Mouse (Mus musculus) layer of hippocampus, postnatal 25 days (tissue): ENCODE measurements at regions not wholly inside any gene's neighbourhood (a gene's known extent, or its start where the extent isn't known, plus 50 kb on each side); places are given as distances from the start of the nearest gene placed in this dataset.
A peak's percentile ranks its signal among the peaks of the same experiment; 100 is the strongest.

Experiments
- DNase-seq, 2 experiments: peaks; one replicate each; pipeline ENCODE4 v3.0.0; 2022; ENCODE audit warnings: mixed read lengths in 2 of 2, low spot score in 1 of 2; ENCODE audit errors: extremely low spot score in 1 of 2

- no peak for DNase-seq
Measured at GRCm38 (mm10) chr15:87068261-87068660, 475.8 kb upstream of the Fam19a5 start.

GRCm38 (mm10) chr15:87074559-87074958, 469.5 kb upstream of the Fam19a5 start:
- DNase-seq = no peak

- DNase-seq = no peak
Measured at GRCm38 (mm10) chr15:87089827-87090226, 454.3 kb upstream of the Fam19a5 start.

- DNase-seq = no peak
Measured at GRCm38 (mm10) chr15:87091048-87091777, 452.9 kb upstream of the Fam19a5 start.

- no peak for DNase-seq
Measured at GRCm38 (mm10) chr15:87097206-87097605, 446.9 kb upstream of the Fam19a5 start.

- DNase-seq = no peak
Measured at GRCm38 (mm10) chr15:87101146-87101545, 443.0 kb upstream of the Fam19a5 start.

- DNase-seq = no peak
Measured at GRCm38 (mm10) chr15:87102211-87102610, 441.9 kb upstream of the Fam19a5 start.

- no peak for DNase-seq
Measured at GRCm38 (mm10) chr15:87105951-87106350, 438.1 kb upstream of the Fam19a5 start.

GRCm38 (mm10) chr15:87107701-87108100, 436.4 kb upstream of the Fam19a5 start:
- no peak for DNase-seq

- DNase-seq = no peak
Measured at GRCm38 (mm10) chr15:87108411-87108810, 435.7 kb upstream of the Fam19a5 start.

- DNase-seq = no peak
Measured at GRCm38 (mm10) chr15:87122656-87123055, 421.4 kb upstream of the Fam19a5 start.

GRCm38 (mm10) chr15:87125427-87126148, 418.5 kb upstream of the Fam19a5 start:
- DNase-seq = no peak

- DNase-seq = no peak
Measured at GRCm38 (mm10) chr15:87138870-87139269, 405.2 kb upstream of the Fam19a5 start.

GRCm38 (mm10) chr15:87169136-87169535, 375.0 kb upstream of the Fam19a5 start:
- DNase-seq = no peak

- no peak for DNase-seq
Measured at GRCm38 (mm10) chr15:87170890-87171289, 373.2 kb upstream of the Fam19a5 start.

- no peak for DNase-seq
Measured at GRCm38 (mm10) chr15:87173096-87173495, 371.0 kb upstream of the Fam19a5 start.

- DNase-seq = no peak
Measured at GRCm38 (mm10) chr15:87178646-87179045, 365.5 kb upstream of the Fam19a5 start.

- DNase-seq = no peak
Measured at GRCm38 (mm10) chr15:87180836-87181235, 363.3 kb upstream of the Fam19a5 start.

GRCm38 (mm10) chr15:87184248-87184647, 359.9 kb upstream of the Fam19a5 start:
- DNase-seq = no peak

GRCm38 (mm10) chr15:87188816-87189455, 355.2 kb upstream of the Fam19a5 start:
- DNase-seq = no peak

- peak in 1 of 2 experiments; percentile 43 for DNase-seq
Measured at GRCm38 (mm10) chr15:87191901-87192300, 352.2 kb upstream of the Fam19a5 start.
